Mouse (Mus musculus) retina, postnatal 7 days (tissue): ENCODE data around the gene Cfap299.
"Not testable (repeated sequence)": the region's sequence is repeated elsewhere in the genome, so short reads cannot be mapped to it uniquely, and the experiment has no call there.

Source experiments
- DNase-seq: peaks from one replicate; pipeline ENCODE4 v3.0.0-alpha.2; 2012; ENCODE audit warnings: low read depth, low spot score

Cfap299 gene

GRCm38 (mm10) chr5:98523783-98524182 lies 194.7 kb downstream of the Cfap299 start:
- no peak for DNase-seq

- DNase-seq = no peak
Measured at GRCm38 (mm10) chr5:98541333-98541732, 212.2 kb downstream of the Cfap299 start.

DNA sequence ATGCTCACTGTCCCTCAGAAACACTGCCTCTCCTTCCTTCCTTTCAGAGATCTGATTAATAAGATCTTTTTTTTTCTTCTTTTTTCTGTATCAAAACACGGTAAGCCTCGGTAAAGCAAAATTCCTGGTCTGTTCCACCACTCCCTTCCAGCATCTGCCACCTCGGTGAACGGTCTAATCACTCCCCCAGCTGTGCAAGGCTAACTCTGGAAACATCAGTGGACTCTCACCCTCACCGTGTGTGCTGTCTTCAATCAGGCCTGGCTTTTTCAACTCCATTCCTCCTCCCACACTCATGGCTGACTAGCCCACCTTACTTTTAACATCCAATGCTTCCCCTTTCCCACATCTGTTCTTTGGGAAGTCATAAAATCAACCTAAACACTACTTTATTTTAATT lies 221.2 kb downstream of the Cfap299 start:
- no peak for DNase-seq

DNA sequence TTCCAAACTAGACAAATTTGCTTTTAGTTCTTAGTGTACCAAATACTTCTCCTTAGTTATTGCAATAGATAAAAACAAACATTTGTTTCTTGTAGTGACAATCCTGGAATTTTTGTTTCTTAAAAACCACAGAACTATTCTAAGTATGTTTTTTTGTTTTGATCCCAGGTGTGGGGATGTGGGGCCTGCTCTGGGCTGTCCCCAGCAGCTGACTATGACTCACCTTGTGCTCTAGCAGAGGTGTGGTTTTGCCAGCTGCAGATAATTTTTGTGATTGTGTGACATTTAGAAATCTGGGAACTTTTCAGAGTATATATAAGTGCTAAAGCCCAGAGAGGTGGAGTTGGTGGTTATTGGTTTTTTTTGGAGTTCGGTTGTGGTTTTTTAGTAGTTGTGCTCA lies 221.8 kb downstream of the Cfap299 start:
- no peak for DNase-seq

DNA sequence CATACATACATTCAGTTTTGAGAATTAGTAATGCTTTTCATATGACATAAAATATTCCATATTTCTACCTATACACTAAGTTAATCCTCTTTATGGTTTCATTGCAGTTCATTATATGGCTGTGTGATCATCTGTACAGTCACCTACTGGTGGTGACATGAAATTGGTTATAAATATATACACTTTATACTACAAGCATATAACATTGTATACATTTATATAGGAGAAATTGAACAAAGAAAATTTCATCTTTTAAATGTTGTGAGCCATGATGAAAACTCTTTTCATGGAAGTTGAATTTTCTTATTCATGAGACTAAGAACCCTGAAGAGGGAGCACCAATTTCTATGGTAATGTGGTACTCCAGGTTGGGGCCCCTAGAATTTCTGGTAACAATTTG lies 223.3 kb downstream of the Cfap299 start, which contains the start of gene Gm11111:
TSS of gene Gm11111 (plus strand) at position 301 of the 400 bp plus-strand sequence.
- no peak for DNase-seq

DNA sequence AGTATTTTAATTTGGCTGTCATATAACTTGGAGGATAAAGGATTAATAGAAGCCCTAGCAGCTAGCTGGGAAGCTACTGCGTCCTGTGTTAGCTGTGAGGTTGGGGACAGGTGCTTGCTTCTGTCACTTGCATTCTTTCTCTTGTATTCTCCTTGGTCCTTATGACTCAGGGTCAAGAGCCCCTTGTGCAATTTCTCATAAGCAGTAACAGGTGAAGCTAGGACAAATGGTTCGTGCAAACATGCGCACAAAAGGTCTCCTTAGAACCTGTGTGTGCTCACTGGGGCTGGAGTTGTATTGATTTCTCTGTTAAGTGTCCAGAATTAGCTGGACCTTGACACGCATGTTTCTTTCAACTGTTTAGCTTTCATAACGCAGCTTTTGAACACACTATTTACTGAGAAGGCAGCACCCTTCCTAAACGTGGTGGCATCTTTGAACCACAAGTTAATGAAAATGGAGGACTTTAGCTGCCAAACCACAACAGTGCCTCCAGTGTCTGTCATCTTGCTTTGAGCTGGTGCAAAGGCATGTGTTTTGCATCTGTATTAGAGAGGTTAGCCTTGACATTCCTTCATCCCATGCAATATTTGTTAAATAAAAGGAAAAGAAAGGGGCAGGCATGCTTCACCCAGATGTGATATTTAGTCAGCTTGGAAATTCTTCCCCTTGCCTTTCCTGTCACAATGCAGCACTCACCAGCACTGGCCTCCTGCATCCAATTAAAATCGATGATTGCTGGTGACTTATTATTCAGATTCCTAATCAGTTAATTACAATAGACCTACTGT lies 223.9 kb downstream of the Cfap299 start:
- no peak for DNase-seq

DNA sequence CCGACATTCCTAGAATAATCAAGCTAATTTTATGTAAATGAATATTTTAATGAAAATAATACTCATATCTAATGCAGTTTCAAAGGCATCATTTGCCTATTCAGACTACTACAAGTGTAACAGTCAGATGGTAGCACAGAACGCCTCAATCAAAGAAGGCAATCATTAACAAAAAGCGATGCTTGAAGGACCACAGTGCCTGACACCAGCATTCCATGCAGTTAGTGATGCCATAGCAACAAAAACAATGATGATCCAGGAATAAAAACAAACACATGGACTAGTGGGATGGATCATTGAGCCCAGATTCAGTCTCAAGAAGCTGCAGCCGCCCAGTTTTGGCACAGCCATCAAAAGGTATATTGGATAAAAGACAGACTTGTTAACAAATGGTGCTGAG lies 232.2 kb downstream of the Cfap299 start:
- DNase-seq = no peak

DNA sequence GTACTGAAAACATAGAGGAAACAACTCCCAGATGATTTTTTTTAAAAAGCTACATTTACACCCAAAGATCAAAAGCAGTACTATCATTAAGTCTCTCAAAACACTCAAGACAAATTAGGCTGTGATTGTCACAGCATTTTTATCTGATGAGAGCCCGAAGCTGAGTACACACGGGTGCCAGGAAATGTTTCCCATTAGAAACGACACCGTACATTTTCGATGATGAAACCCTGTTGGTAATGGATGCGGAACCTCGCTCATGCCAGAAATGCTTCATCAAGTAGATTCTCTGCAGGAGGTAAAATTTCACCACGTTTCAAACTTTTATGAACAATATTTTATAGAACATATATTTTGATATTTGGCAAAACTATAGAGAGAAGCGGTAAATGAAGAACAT lies 233.7 kb downstream of the Cfap299 start:
- DNase-seq = no peak

- no peak for DNase-seq
Measured at GRCm38 (mm10) chr5:98563801-98564200, 234.7 kb downstream of the Cfap299 start.

DNA sequence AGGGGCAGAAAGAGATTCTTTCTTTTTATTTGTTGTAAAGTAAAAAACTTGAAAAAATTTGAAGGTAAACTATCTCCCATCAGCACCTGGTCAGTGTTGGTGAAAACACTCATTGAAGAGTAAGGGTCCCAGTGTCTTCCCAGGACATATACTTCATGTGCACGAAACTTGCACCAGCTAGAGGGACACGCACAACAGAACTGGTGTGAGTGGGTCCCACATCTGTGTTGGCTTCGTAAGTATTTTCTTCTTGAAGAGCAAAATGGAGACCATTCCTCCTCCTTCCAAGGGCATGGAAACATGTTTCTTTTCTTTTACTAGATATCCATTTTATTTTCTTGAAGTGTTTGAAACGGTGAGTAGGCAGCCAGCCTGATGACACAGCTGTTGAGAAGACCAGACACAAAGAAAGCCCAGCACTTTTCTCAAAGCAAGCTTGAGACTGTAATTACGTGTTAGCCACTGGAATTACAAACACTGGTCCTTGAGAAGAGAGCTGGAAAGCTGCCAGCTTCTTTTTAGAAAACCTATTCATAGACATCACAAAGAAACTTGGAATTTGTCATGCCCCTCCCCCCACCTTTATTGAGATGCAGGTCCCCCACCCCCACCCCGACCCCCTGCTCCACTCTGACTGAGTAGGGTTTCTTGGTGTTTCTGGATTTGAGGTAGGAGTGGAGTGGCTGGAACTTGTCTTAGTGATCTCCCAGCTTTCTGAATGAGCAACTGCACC lies 237.5 kb downstream of the Cfap299 start:
- no peak for DNase-seq

GRCm38 (mm10) chr5:98568481-98568880 lies 239.4 kb downstream of the Cfap299 start:
- no peak for DNase-seq

DNA sequence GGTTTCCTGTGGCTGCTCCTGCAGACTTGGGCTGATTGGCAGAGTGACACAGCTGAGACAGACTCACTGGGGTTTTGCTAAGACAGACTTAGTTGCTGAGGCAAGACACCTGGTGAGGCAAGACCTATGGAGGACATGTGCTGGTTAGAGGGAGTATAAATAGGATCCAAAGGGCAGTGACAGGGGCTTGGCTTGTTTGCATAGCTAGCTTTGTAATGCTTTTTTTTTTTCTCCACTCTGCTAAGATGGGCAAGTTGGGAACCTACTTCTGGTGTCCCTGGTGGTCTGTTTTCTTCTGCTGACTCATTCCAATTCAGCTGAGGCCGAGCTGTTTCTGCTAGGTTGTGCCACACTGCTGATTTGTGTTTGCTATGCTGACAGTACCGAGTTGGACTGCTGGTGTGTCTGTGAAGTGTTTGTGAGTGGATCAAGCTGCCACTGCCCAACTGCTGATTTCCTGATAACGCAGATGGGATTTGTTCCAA lies 240.0 kb downstream of the Cfap299 start:
- DNase-seq = no peak

DNA sequence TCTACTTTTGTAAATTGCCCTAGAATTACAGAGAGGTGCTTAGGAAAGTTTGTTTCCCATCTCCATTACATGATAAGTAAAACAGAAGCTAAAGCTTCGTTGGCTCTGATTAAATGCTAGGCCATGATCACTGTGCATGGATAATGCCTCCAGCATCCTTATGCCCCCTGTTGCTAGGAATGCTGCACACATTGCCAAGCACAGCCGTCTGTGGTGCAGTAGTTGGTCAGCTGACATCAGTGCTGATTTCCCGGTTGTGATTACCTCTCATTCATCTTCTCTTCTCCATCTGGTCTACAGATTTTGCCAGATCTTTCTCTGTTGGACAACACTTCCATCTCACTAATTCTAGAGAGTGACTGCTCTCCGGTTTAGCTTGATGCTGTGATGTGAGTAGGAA lies 243.3 kb downstream of the Cfap299 start:
- no peak for DNase-seq

- no peak for DNase-seq
Measured at GRCm38 (mm10) chr5:98574711-98575470, 245.8 kb downstream of the Cfap299 start.

DNA sequence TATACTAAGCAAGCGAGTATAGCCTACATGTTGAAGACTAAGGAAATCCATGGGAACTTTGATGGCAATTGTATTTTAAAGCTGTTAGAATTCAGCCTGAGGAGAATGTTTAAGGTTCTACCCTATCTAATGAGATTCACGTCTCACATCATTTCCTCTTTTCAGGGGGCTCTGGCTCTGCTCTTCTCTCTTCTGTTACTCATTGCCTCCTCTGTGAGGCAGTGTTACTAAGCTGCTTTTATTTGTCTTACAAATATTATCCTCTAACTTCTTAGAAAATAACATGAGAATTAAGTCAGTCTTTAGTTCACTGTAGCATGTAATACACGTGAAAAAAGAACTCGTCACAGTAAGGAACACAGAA lies 246.3 kb downstream of the Cfap299 start:
- no peak for DNase-seq

DNA sequence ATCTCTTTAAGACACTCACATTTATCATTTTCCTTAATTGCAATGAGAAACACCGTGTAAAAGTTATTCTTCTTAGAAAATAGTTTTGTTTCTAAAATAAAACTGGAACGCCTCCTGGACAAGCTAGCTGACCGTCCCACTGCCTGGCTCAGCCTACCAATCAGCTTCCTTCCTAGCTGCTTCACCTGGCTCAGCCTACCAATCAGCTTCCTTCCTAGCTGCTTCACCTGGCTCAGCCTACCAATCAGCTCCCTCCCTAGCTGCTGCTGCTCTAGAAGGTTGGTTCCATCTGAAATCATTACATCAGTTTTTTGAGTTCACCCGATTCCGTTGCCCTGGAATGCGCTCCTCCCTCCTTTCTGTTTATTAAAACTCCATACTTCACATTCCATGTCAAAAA lies 247.4 kb downstream of the Cfap299 start:
- not testable (repeated sequence) for DNase-seq

- no peak for DNase-seq
Measured at GRCm38 (mm10) chr5:98578398-98578797, 249.3 kb downstream of the Cfap299 start.

- no peak for DNase-seq
Measured at GRCm38 (mm10) chr5:98580811-98581210, 251.7 kb downstream of the Cfap299 start.

DNA sequence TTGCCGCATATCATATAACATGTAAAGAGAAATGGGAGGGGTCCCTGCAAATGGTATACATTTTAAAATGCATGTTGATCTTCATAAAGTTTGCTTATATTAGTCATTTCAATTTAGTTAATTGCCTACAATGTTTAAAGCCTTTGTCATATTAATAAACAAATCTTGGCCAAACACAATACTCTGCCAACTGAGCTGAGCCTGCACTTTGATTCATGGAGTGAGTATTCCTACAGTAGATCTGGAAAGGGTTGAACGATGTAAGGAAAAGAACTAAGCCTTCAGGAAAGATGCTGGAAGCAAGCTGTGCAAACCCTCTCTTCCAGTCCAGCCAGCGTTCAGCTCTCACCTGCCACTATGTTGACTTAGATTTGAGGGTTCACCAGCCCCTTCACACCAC lies 252.9 kb downstream of the Cfap299 start:
- DNase-seq = no peak

GRCm38 (mm10) chr5:98585915-98586314 lies 256.8 kb downstream of the Cfap299 start:
- no peak for DNase-seq

DNA sequence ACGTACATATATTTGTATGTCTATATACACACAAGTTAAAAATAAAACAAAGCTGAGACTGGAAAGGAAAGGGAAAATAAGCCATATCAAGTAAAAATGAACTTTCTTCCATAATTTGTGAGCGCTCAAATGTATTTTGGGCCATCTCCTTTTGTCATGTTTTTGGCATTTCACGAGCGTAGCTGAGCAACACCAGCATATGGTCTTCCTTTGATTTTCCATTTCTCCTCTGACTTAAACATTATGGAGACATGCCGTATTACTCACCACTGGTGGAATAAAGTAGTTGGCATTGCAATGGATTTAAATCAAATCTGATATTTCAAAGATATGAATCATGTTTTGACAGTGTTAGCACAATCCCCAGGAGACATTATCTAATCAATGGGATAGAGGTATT lies 284.4 kb downstream of the Cfap299 start:
- no peak for DNase-seq

DNA sequence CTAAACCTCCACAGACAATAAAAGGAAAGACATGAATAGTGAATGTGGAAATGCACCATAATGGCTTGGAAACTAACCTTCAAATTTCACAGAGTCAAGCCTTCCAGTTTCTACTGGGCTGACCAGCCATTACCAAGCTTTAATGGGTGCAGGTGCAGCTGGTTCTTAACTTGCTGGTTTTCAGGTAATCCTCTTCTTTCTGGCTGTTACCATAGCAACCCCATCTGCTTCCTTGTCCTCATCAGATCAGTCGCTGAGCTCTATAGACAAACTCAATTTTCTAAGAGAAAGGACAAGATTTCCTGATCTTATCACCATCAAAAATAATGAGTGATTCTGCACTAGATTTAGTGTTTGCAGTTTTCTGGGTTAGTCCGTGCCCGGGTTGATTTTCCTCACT lies 287.8 kb downstream of the Cfap299 start:
- no peak for DNase-seq
